In genomic region chr15:81847861-81848260, GRCm38 (mm10) we compare ENCODE assay signal across 9 mouse cellular contexts.
"Had no signal": no experiment of that assay in that cellular context is flagged by ENCODE, and none has a peak within 500 bp of the region (broad histone marks: within the 10 kb centered on the region; RNA-seq: fewer than 3 reads in every experiment).

No protein-coding gene starts in this region.

- H3K4me1 ChIP-seq: lung, embryonic 15.5 days; midbrain, embryonic 13.5 days had no signal

- H3K9ac ChIP-seq: liver, embryonic 13.5 days; liver, postnatal 0 days; lung, embryonic 15.5 days; midbrain, embryonic 13.5 days; neural tube, embryonic 15.5 days had no signal

- H3K9me3 ChIP-seq: limb, embryonic 10.5 days; liver, embryonic 13.5 days; lung, embryonic 15.5 days; midbrain, embryonic 13.5 days; neural tube, embryonic 15.5 days had no signal

- DNase-seq: right cerebral cortex, adult 18-20 months; right cerebral cortex, postnatal 25 days had no signal

- H3K27me3 ChIP-seq: liver, embryonic 13.5 days; lung, embryonic 15.5 days; midbrain, embryonic 13.5 days; neural tube, embryonic 15.5 days had no signal

- ATAC-seq: liver, postnatal 0 days; midbrain, embryonic 13.5 days had no signal

- H3K27ac ChIP-seq: left cerebral cortex, adult 2 months; limb, embryonic 10.5 days; liver, embryonic 13.5 days; lung, embryonic 15.5 days; midbrain, embryonic 13.5 days; neural tube, embryonic 15.5 days had no signal

- H3K4me3 ChIP-seq: left cerebral cortex, adult 2 months; limb, embryonic 10.5 days; liver, embryonic 13.5 days; lung, embryonic 15.5 days; midbrain, embryonic 13.5 days; neural tube, embryonic 15.5 days had no signal

- H3K4me2 ChIP-seq: liver, embryonic 13.5 days; lung, embryonic 15.5 days; midbrain, embryonic 13.5 days; neural tube, embryonic 15.5 days had no signal
